Mouse (Mus musculus) embryonic facial prominence, embryonic 14.5 days (tissue): Measurements from ENCODE around the gene Blmh. TPM values are rescaled to one million over a fixed set of nuclear protein-coding genes. Genes with fewer than 3 reads are reported as not detected.

ENCODE experiments used
- ATAC-seq: fragments of 200-750 bp; cut with Nextera tagmentation; 2 replicates; pipeline ENCODE4 v1.8.0; 2017; ENCODE audit warnings: low read depth, moderate number of reproducible peaks, moderate TSS enrichment
- DNase-seq: peaks from one replicate; pipeline ENCODE4 v3.0.0-alpha.2; 2015; ENCODE audit warnings: low spot score
- H3K27ac ChIP-seq: fragments of 300-500 bp; sonication (generic); replicated peaks from 2 replicates; pipeline ENCODE4 v1.5.1; 2014; ENCODE audit warnings: low read depth, mild to moderate bottlenecking, low read length, moderate library complexity
- H3K27me3 ChIP-seq: fragments of 300-500 bp; sonication (generic); replicated peaks from 2 replicates; pipeline ENCODE4 v1.6.1; 2014; ENCODE audit warnings: low read length; ENCODE audit not compliant: control insufficient read depth, insufficient read depth
- H3K36me3 ChIP-seq: fragments of 300-500 bp; sonication (generic); 2 replicates; pipeline ENCODE4 v1.6.1; 2014; ENCODE audit warnings: low read length, mixed read lengths; ENCODE audit not compliant: control insufficient read depth, insufficient read depth
- H3K4me1 ChIP-seq: fragments of 300-500 bp; sonication (generic); 2 replicates; pipeline ENCODE4 v1.6.1; 2014; ENCODE audit warnings: antibody characterized with exemption, low read length; ENCODE audit not compliant: control insufficient read depth, insufficient read depth
- H3K4me2 ChIP-seq: fragments of 300-500 bp; sonication (generic); 2 replicates; pipeline ENCODE4 v1.6.1; 2014; ENCODE audit warnings: low read depth, mild to moderate bottlenecking, low read length, moderate library complexity, mixed read lengths
- H3K4me3 ChIP-seq: fragments of 300-500 bp; sonication (generic); 2 replicates; pipeline ENCODE4 v1.5.1; 2014; ENCODE audit warnings: low read depth, mild to moderate bottlenecking, low read length
- H3K9ac ChIP-seq: fragments of 300-500 bp; sonication (generic); 2 replicates; pipeline ENCODE4 v1.6.1; 2014; ENCODE audit warnings: low read depth, mild to moderate bottlenecking, low read length, moderate library complexity, mixed read lengths
- H3K9me3 ChIP-seq: fragments of 300-500 bp; sonication (generic); 2 replicates; pipeline ENCODE4 v1.6.1; 2016; ENCODE audit warnings: low read length; ENCODE audit not compliant: control insufficient read depth
- WGBS: fragments of 180-500 bp; shearing (Covaris S2); extraction: QIAGEN DNeasy Blood & Tissue Kit; methylation state at CpG from one replicate; pipeline ENCODE4 v1.1.7; 2014; 5-methylcytosine and 5-hydroxymethylcytosine counted together
- polyA plus RNA-seq: library from polyadenylated mRNA; unstranded; fragments of >200 nt; fragmentation: Nextera tagmentation; extraction: Ambion mirVana; gene quantifications from 2 replicates; pipeline ENCODE4 v1.2.1, GENCODE M21; 2014

The Blmh gene
- polyA plus RNA-seq, 1 experiment from 2014 or later = 127 TPM

DNA sequence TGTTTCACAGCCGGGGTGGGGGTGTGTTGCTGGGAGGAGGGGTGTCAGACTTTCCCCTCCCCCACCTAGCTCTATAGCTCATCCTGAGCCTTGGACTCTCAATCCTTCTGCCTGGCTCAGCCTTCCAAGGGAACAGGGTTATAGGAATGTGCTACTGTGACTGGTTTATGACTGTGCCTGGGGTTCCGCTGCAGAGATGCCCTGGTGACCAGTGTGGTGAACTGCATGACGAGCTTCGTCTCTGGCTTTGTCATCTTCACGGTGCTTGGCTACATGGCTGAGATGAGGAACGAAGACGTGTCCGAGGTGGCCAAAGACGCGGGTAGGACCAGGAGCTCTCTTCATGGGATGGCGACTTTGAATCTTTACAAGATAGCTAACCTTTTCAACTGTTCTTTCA, 93.4 kb downstream of the Blmh start:
- H3K4me1 ChIP-seq = no peaks in the 10 kb centered on the region
- no peaks in the 10 kb centered on the region for H3K9me3 ChIP-seq
- no peaks in the 10 kb centered on the region for H3K27me3 ChIP-seq
- WGBS = 90% methylated on average over 11 of the region's 11 CpGs
- H3K9ac ChIP-seq = no peak overlapping the region
- H3K4me2 ChIP-seq = no peak overlapping the region
- ATAC-seq (no peak), DNase-seq (no peak)
- H3K4me3 ChIP-seq = no peak overlapping the region
- no peak overlapping the region for H3K27ac ChIP-seq
- H3K36me3 ChIP-seq = no peaks in the 10 kb centered on the region

DNA sequence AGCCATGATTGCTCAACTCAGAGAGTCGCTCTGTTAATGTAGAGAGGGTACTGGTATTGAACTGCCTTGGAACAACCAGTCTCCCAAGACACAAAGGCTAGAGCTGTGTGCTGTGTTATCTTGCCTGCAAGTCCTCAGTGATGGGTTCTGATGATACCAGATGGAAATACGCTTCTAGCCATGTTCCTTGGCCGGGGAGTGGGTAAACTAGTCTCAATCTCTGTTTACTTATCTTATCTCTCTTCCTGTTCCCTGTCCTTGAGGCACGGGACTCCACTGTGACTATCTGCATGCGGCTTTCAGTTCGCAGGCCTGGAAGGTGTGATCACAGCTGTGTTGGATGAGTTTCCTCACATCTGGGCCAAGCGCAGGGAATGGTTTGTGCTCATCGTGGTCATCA, 94.9 kb downstream of the Blmh start:
- Histone ChIP-seq H3K27me3 (no peaks in the 10 kb centered on the region), H3K4me1 (no peaks in the 10 kb centered on the region), H3K9me3 (no peaks in the 10 kb centered on the region), H3K4me3 (no peak overlapping the region), H3K4me2 (no peak overlapping the region), H3K36me3 (no peaks in the 10 kb centered on the region), H3K9ac (no peak overlapping the region), H3K27ac (no peak overlapping the region)
- no peak for DNase-seq
- 69% methylated on average over 8 of the region's 8 CpGs for WGBS
- ATAC-seq = no peak

DNA sequence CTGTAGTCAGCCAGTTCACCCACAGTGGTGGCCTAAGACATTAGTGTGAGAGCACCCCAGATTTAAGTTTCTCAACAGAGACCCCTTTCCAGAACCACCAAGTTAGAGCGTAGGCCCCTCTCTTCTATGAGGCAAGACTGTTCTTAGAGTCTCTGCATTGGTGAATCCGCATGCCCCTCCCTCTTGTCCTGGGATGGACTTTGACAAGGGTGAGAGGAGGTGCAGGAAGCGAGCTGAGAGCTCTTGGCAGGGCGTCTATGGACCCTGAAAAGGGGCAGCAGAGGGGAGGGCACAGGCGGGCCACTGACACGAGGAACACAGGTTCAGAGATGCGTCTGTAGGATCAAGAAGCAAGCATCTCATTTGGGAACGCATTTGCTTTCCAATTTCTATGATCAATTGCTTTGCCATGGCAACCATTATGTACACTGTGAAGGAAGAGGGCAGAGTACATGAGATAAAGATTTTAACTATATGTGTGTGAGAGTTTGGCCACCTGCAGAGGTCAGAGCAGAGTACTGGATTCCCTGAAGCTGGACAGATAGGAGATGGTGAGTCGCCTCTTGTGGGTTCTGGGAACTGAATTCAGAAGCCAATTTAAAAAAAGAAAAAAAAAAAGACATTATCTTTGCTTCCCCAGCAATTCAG, 97.3 kb downstream of the Blmh start:
- ATAC-seq = no peak
- Histone ChIP-seq H3K9ac (no peak overlapping the region), H3K4me3 (no peak overlapping the region), H3K27ac (no peak overlapping the region), H3K4me2 (no peak overlapping the region), H3K9me3 (no peaks in the 10 kb centered on the region), H3K4me1 (no peaks in the 10 kb centered on the region), H3K27me3 (no peaks in the 10 kb centered on the region), H3K36me3 (no peaks in the 10 kb centered on the region)
- no peak for DNase-seq
- 82% methylated on average over 9 of the region's 9 CpGs for WGBS

DNA sequence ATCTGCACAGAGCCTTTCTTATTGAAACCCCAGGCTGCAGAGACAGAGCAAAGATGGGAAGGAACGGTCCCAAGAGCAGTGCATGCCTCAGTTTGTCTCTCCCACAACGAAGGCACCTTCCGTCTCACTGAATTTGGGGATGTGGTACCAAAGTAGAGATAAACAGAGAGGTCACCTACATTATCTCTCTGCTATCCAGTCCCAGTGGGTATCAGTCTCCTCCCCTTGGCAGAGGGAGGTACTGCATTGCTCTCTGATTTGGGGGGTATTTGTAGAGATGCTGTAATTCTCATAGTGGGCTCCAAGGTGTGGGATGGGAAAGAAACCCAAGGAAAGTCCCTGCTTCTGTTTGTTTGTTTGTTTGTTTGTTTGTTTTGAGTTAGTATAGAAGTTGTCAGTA, 102.0 kb downstream of the Blmh start:
- no peaks in the 10 kb centered on the region for H3K9me3 ChIP-seq
- ATAC-seq (no peak), DNase-seq (no peak)
- no peak overlapping the region for H3K4me3 ChIP-seq
- H3K27ac ChIP-seq = no peak overlapping the region
- no peaks in the 10 kb centered on the region for H3K4me1 ChIP-seq
- no peaks in the 10 kb centered on the region for H3K27me3 ChIP-seq
- H3K9ac ChIP-seq = no peak overlapping the region
- H3K36me3 ChIP-seq = no peaks in the 10 kb centered on the region
- 68% methylated on average over 3 of the region's 3 CpGs for WGBS
- H3K4me2 ChIP-seq = no peak overlapping the region

DNA sequence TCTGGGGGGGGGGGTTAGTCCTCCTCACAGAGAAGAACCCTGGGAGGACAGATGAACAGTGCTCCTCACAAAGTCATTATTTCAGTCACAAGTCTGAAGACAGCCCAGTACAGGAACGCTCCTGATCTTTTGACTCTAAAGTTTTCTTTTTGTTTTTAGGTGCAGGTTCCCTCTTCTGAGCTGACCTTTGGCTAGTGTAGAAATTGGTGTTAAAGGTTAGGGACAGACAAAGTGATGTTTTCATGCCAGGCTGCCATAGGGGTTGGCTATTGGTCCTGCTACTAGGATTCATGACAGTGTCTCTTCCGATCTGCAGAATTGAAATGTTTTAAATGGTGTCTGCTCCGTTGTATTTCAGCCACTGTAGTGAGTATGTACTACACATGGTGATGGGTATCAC, 103.5 kb downstream of the Blmh start:
- Histone ChIP-seq H3K27me3 (no peaks in the 10 kb centered on the region), H3K4me1 (no peaks in the 10 kb centered on the region), H3K4me2 (no peak overlapping the region), H3K27ac (no peak overlapping the region), H3K4me3 (no peak overlapping the region), H3K9me3 (no peaks in the 10 kb centered on the region), H3K9ac (no peak overlapping the region), H3K36me3 (no peaks in the 10 kb centered on the region)
- 88% methylated on average over 3 of the region's 3 CpGs for WGBS
- no peak for DNase-seq
- no peak for ATAC-seq

DNA sequence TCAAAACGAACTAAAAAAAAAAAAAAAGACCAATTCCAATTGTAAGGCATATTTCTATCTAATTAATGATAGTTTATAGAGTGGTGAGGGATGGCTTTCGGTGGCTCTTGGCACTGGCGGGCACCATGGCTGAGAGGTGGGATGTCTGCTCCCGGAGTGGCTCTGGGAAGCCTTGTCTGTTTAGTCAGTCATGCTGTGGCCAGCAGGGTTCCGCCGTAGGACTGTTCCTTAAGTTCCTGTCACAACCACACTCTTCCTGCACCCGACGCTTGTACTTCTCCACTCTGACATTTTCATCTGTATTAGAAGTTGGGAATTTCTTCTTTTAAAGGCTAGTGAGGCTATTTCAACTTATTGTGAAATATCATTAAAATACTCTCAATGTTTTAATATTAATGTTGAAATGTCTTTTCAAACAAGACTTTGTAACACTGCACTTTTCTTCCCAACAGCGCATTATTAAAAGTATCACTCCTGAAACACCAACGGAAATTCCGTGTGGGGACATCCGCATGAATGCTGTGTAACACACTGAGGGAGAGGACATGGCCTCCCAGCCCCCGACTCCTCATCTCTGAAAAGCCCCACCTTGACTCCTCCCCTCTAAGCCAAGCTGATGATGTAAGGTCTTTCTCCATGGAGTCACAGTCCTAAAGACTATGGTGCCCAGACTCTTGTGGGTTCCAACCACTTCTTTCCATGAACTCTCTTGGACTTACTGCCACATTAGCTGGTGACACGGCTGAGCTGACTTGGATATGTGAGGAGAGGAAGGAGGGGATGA, 106.7 kb downstream of the Blmh start:
- no peaks in the 10 kb centered on the region for H3K9me3 ChIP-seq
- H3K4me1 ChIP-seq = no peaks in the 10 kb centered on the region
- ATAC-seq = no peak
- no peak overlapping the region for H3K4me3 ChIP-seq
- no peak overlapping the region for H3K9ac ChIP-seq
- 76% methylated on average over 14 of the region's 14 CpGs for WGBS
- H3K27me3 ChIP-seq = no peaks in the 10 kb centered on the region
- no peak overlapping the region for H3K4me2 ChIP-seq
- no peaks in the 10 kb centered on the region for H3K36me3 ChIP-seq
- H3K27ac ChIP-seq = no peak overlapping the region
- no peak for DNase-seq

Other genes with a start within 250 kb of the Blmh start
- gene Trarg1, start 245.0 kb upstream of the Blmh start, polyA plus RNA-seq = 2.5 and 3.9 TPM in 2 replicates
- gene Gosr1, start 161.2 kb upstream of the Blmh start, polyA plus RNA-seq = 36.1 and 39.6 TPM in 2 replicates
- gene Cpd, start 77.8 kb upstream of the Blmh start, polyA plus RNA-seq = 22.7 and 23.2 TPM in 2 replicates
- gene Tmigd1, start 22.6 kb upstream of the Blmh start, polyA plus RNA-seq = 0.62 and 1.5 TPM in 2 replicates
- gene Slc6a4, start 73.8 kb downstream of the Blmh start, polyA plus RNA-seq = 0.73 and 2.2 TPM in 2 replicates
- gene Nsrp1, start 153.6 kb downstream of the Blmh start, polyA plus RNA-seq = 59.0 and 63.6 TPM in 2 replicates